Mouse (Mus musculus): ENCODE measurements around the gene Rassf4. TPM values are rescaled to one million over a fixed set of nuclear protein-coding genes. Genes with fewer than 3 reads are reported as not detected.
A peak's percentile ranks its signal among the peaks of the same experiment; 100 is the strongest.
"Not testable (repeated sequence)": the region's sequence is repeated elsewhere in the genome, so short reads cannot be mapped to it uniquely, and the experiment has no call there.

Rassf4 gene
- total RNA-seq, 2 experiments from 2014 or later = 4.5 to 5.5 TPM

- no peak for DNase-seq (ENCODE audit: low spot score in 2 of 2)
Observed at GRCm38 (mm10) chr6:116637496-116637895, 36.3 kb downstream of the Rassf4 start.

DNA sequence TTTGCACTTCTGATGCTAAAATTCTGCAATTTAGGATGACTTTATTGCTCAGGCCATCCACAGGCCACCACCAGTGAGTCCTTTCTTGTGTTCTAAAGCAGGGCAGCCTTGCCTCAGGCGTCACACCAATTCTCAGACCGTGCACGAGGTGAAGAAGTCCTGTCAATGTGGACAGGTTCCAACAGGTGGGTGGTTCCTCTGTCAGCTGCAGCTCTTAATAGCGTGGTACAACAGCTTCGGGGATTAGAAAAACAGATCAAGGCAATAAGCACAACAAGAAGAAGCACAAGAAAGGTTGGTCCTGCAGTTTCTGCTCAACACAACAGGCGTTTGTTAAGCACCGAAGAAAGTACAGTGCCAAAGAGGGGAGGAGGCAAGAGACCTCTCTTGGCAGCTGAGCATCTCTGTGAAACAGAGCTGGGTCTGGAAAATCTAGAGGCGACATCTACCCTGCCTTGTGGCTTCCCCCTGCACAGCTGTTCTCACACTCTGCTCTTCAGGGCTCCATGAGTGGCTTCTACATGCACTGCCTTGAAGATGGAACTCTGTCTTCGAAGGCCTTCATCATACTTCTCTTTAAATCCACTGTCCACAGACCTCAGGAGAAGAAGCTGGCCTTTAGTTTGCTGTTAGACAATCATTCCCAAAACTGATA, 37.0 kb downstream of the Rassf4 start:
- no peak for DNase-seq (ENCODE audit: low spot score in 2 of 2)

GRCm38 (mm10) chr6:116635251-116636180, 38.2 kb downstream of the Rassf4 start:
- no peak for DNase-seq (ENCODE audit: low spot score in 2 of 2)

DNA sequence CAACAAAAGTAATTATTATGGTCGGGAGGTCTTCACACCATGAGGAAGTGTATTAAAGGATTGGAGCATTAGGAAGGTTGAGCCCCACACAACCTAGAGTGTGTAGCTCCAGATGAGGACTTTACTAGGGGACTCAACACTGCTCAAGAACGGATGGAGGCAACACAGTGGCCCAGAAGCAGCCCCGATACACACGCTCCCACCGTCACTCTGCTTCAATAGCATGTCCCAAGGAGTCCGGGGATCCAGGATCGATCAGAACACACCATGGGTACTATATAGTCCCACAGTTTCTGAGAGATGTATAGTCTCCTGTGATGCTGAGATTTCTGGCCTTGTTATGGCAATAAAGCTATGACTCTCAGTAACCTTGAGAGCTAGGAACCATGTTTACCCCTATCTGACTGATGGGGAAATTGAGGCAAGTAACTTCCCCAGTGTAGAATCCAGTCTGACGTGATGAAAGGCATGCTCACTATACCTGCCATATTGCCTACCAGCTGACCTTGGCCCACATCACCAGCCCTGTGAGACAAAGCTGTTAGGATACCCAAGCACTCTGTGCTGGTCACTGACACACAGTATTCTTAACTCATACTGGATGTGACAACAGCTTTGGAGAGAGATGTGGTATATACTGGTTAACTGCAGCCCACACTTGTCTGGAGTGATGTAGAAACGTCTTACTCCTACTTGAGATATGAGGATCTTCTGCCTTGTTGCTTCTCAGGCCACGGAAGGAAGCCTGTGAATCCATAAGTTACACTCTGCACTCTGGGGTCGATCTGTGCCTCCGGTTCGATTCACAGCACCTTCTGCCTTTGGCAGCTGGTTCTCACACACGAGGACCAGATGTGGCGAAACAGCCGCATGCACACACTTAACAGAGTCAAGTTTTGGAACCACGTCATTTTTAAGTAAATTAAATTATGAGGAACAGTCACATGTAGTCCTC, 39.7 kb downstream of the Rassf4 start:
- no peak for DNase-seq (ENCODE audit: low spot score in 2 of 2)

DNA sequence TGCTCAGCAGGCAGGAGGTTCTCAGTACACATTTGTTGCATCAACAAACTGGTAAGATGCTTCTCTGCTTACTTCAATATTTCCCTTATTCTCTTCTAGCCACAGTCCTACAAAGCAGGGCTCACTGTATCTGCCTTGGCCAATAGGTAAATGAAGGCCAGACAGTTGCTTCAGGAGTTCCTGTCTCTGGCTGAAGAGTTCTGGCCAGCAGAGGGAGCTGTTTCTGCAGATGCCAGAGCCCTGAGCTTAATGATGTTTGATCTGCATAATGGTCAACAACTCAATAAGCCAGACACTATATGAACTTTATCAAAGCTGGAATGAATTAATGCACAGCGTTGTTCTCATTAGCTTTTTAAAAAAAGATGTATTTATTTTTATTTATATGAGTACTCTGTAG, 41.6 kb downstream of the Rassf4 start:
- peak; percentile 77 to 86 for DNase-seq (ENCODE audit: low spot score in 2 of 2)

DNA sequence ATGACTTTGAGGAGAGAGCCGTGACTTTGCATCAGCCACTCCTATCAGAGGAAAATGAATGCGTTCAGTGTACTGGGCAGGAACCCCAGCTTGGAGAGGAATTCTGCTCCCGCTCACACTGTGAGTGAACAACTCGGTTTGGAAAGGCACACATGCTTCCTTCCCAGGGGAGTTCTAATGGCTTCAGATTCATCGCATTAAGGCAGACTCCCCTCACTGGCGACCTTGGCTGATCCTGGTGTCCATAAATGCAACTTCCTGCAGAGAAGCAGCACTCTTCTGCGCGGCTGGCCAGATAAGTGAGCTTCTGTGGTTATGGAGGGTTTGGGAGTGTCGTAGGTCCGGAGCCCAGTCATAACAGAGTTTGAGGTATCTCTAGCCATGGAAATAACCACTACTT, 44.0 kb downstream of the Rassf4 start:
- no peak for DNase-seq (ENCODE audit: low spot score in 2 of 2)

- peak; percentile 40 to 63 for DNase-seq (ENCODE audit: low spot score in 2 of 2)
Observed at GRCm38 (mm10) chr6:116628539-116629171, 45.1 kb downstream of the Rassf4 start, which contains the start of gene Zfp422. TSS of gene Zfp422 (minus strand) at chr6:116628999.

GRCm38 (mm10) chr6:116628095-116628494, 45.7 kb downstream of the Rassf4 start:
- DNase-seq (ENCODE audit: low spot score in 2 of 2) = no peak

DNA sequence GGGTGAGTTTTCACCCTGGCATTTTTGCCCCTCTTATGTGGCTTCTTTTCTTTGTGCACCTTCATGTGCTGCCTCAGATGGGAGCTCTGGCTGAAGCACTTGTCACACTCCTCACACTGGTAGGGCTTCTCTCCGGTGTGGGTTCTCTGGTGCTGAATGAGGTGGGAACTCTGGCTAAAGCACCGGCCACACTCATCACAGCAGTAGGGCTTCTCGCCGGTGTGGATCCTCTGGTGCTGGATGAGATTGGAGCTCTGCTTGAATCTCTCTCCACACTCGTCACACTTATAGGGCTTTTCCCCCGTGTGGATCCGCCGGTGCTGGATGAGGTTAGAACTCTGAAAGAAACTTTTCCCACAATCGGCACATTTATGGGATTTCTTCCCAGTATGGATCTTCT, 47.3 kb downstream of the Rassf4 start:
- not testable (repeated sequence) for DNase-seq (ENCODE audit: low spot score in 2 of 2)

- DNase-seq (ENCODE audit: low spot score in 2 of 2) = no peak
Observed at GRCm38 (mm10) chr6:116621318-116622023, 52.3 kb downstream of the Rassf4 start.

DNA sequence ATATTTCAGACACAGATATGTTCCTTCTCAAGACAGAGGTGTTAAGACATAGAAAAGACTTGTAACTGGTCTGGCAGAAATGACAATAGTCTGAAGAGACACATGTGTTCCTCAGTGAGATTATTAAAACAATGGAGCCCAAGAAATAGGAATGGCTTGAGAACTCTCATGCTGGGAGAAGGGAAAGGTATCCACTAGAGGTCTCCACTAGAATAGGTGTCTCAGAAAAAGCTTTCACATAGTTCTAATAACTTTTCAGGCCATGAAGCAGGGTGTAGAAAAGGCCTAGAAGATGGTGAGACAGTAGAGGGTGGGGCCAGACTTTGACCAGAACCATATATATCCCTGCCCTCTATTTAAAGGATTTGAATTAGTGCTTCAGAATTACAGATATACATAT, 55.7 kb downstream of the Rassf4 start:
- no peak for DNase-seq (ENCODE audit: low spot score in 2 of 2)

DNA sequence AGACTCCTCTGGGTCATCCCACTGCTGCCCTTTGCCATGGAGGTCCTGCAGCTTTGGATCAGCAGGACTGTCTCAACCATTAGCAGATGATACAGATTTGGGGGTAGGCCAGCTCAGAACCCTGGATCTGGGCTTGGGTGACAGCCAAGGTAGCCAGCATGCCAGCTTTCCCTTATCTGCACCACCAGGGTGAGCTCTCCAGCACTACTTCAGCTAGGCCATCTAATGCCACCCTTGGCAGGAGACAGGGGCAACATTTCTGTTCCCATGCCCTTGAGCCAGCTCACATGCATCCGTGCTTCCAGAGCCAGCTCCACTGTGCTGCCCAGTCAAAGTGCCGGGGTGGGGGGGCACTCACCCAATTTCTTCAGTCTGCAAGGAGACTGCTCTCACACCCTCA, 58.0 kb downstream of the Rassf4 start:
- no peak for DNase-seq (ENCODE audit: low spot score in 2 of 2)

GRCm38 (mm10) chr6:116607230-116607629, 66.5 kb downstream of the Rassf4 start:
- DNase-seq (ENCODE audit: low spot score in 2 of 2) = no peak

DNA sequence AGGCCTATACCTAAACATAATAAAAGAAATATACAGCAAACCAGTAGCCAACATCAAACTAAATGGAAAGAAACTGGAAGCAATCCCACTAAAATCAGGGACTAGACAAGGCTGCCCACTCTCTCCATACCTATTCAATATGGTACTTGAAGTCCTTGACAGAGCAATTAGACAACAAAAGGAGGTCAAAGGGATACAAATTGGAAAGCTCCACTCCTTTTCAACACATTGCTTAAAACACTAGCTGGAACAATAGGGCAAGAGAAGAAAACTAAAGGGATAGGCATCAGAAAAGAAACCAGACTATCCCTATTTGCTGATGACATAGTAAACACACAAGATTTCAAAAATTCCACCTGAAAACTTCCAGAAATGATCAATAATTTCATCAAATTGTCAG, 72.8 kb downstream of the Rassf4 start:
- DNase-seq (ENCODE audit: low spot score in 2 of 2) = not testable (repeated sequence)

- DNase-seq (ENCODE audit: low spot score in 2 of 2) = no peak
Observed at GRCm38 (mm10) chr6:116584095-116584494, 89.7 kb downstream of the Rassf4 start, which contains the start of gene Olfr215. TSS of gene Olfr215 (minus strand) at chr6:116584195.

Small RNA genes within 50 kb of the gene (microRNA-seq; reads per million reads assigned to microRNA genes)
- gene Mir7043 = 0.21 to 0.25 reads per million in 2 experiments

Other genes starting within 250 kb of the Rassf4 start
- gene Alox5, start 212.8 kb downstream of the Rassf4 start, total RNA-seq (2021) = 1 to 10 TPM; 1.4 to 1.5 TPM
- gene Olfr211, start 184.9 kb downstream of the Rassf4 start, total RNA-seq (2021) = not detected
- gene Olfr212, start 167.4 kb downstream of the Rassf4 start, total RNA-seq (2021) = not detected
- not detected for gene Olfr213, start 135.5 kb downstream of the Rassf4 start, total RNA-seq (2021)
- 1 to 10 TPM; 2.5 to 3.1 TPM for gene Gm5580, start 122.8 kb downstream of the Rassf4 start, total RNA-seq (2021)
- not detected for gene Olfr214, start 119.7 kb downstream of the Rassf4 start, total RNA-seq (2021)
- gene Olfr215, start 89.8 kb downstream of the Rassf4 start, total RNA-seq (2021) = not detected
- 10 to 100 TPM; 21.3 to 29.6 TPM for gene Zfp422, start 45.0 kb downstream of the Rassf4 start, total RNA-seq (2021)
- 1 to 10 TPM; 1.4 to 2.5 TPM for gene Depp1, start 23.3 kb downstream of the Rassf4 start, total RNA-seq (2021)
- gene Tmem72, start 43.0 kb upstream of the Rassf4 start, total RNA-seq (2021) = under 1 TPM; 0.16 to 0.33 TPM